Mouse (Mus musculus) embryonic facial prominence, embryonic 11.5 days (tissue): Measurements from ENCODE around the gene Slc7a11. TPM values are rescaled to one million over a fixed set of nuclear protein-coding genes. Genes with fewer than 3 reads are reported as not detected.

Experiments
- ATAC-seq: fragments of 200-750 bp; cut with Nextera tagmentation; replicated peaks from 2 replicates; pipeline ENCODE4 v1.8.0; 2017; ENCODE audit warnings: low read depth; ENCODE audit not compliant: insufficient number of reproducible peaks, low FRiP score, low TSS enrichment
- DNase-seq: peaks from one replicate; pipeline ENCODE4 v3.0.0-alpha.2; 2015; ENCODE audit warnings: low spot score
- H3K27ac ChIP-seq: fragments of 300-500 bp; sonication (generic); replicated peaks from 2 replicates; pipeline ENCODE4 v1.5.1; 2014; ENCODE audit warnings: mild to moderate bottlenecking, low read depth, low read length, control low read depth
- H3K27me3 ChIP-seq: fragments of 300-500 bp; sonication (generic); 2 replicates; pipeline ENCODE4 v1.6.1; 2014; ENCODE audit warnings: mild to moderate bottlenecking, low read length, moderate library complexity, mixed read lengths; ENCODE audit not compliant: control insufficient read depth, insufficient read depth
- H3K36me3 ChIP-seq: fragments of 300-500 bp; sonication (generic); replicated peaks from 2 replicates; pipeline ENCODE4 v1.6.1; 2014; ENCODE audit warnings: low read depth, mild to moderate bottlenecking, low read length, moderate library complexity, mixed read lengths; ENCODE audit not compliant: control insufficient read depth, insufficient read depth
- H3K4me1 ChIP-seq: fragments of 300-500 bp; sonication (generic); 2 replicates; pipeline ENCODE4 v1.6.1; 2014; ENCODE audit warnings: low read length, mixed read lengths; ENCODE audit not compliant: control insufficient read depth, insufficient read depth
- H3K4me2 ChIP-seq: fragments of 300-500 bp; sonication (generic); 2 replicates; pipeline ENCODE4 v1.6.1; 2014; ENCODE audit warnings: low read depth, mild to moderate bottlenecking, control low read depth, low read length, moderate library complexity
- H3K4me3 ChIP-seq: fragments of 300-500 bp; sonication (generic); 2 replicates; pipeline ENCODE4 v1.5.1; 2014; ENCODE audit warnings: low read depth, low read length, control low read depth
- H3K9ac ChIP-seq: fragments of 300-500 bp; sonication (generic); replicated peaks from 2 replicates; pipeline ENCODE4 v1.6.1; 2014; ENCODE audit warnings: mild to moderate bottlenecking, control low read depth, low read length
- H3K9me3 ChIP-seq: fragments of 300-500 bp; sonication (generic); replicated peaks from 2 replicates; pipeline ENCODE4 v1.6.1; 2016; ENCODE audit warnings: mild to moderate bottlenecking, low read length, inconsistent platforms, mixed read lengths; ENCODE audit not compliant: control insufficient read depth
- WGBS: fragments of 180-500 bp; shearing (Covaris S2); extraction: QIAGEN DNeasy Blood & Tissue Kit; methylation state at CpG from one replicate; pipeline ENCODE4 v1.1.7; 2014; 5-methylcytosine and 5-hydroxymethylcytosine counted together
- polyA plus RNA-seq: library from polyadenylated mRNA; unstranded; fragments of >200 nt; fragmentation: Nextera tagmentation; extraction: Ambion mirVana; gene quantifications from 2 replicates; pipeline ENCODE4 v1.2.1, GENCODE M21; 2014

The Slc7a11 gene
- polyA plus RNA-seq, 1 experiment from 2014 or later: 1.5 TPM

DNA sequence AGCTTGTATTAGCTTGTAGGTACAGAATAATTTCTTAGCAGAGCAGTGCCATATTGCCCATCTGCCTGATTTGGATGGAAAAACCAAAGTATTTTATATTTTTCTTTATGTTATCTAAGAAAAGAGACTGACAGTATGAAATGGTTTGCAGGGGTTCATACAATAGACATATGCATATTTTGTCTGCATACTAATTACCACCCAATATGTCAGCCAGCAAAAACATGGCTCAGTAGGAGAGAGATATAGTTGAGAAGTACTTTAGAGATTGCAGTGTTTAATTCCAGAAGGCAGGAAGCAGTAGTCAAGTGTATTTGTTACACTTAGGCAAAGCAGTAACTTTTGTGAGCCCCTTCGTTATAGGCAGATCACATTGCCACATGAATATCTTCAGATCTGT lies 182.7 kb downstream of the Slc7a11 start:
- ATAC-seq: no peak

DNA sequence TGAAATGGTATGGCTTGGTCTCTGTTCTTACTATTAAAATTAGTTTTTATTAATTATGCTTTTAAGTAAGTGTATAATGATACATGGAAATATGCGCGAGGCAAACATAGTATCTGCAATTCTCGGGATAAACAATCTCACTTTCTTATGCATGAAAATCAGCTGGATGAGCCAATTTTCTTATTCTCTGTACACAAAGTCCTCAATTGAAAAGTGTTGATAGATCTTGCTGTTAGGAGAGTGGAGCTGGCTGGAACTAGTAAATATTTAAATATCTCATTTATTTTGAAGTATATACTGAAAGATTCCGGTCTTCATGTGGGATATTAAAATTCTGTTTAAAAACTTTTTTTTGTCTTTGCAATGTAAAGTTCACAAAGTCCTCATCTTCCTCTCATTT lies 184.6 kb downstream of the Slc7a11 start:
- Histone ChIP-seq H3K4me1 (no peaks in the 10 kb centered on the region), H3K4me3 (no peak overlapping the region), H3K9me3 (no peaks in the 10 kb centered on the region), H3K4me2 (no peak overlapping the region), H3K9ac (no peak overlapping the region), H3K27me3 (no peaks in the 10 kb centered on the region), H3K36me3 (no peaks in the 10 kb centered on the region), H3K27ac (no peak overlapping the region)
- ATAC-seq (no peak), DNase-seq (no peak)
- WGBS: 91% methylated on average over 4 of the region's 4 CpGs

More for the DNA sequence above, 182.7 kb downstream of the Slc7a11 start:
- Histone ChIP-seq H3K9me3 (no peaks in the 10 kb centered on the region), H3K27me3 (no peaks in the 10 kb centered on the region), H3K4me1 (no peaks in the 10 kb centered on the region), H3K4me2 (no peak overlapping the region), H3K36me3 (no peaks in the 10 kb centered on the region), H3K4me3 (no peak overlapping the region), H3K27ac (no peak overlapping the region), H3K9ac (no peak overlapping the region)
- DNase-seq: no peak
- WGBS: 89% methylated on average over 1 of the region's 1 CpGs

- H3K27me3 ChIP-seq: no peaks in the 10 kb centered on the region
- ATAC-seq: no peak
- H3K4me3 ChIP-seq: no peak overlapping the region
Observed at GRCm38 (mm10) chr3:50249598-50250300, 193.7 kb downstream of the Slc7a11 start.

GRCm38 (mm10) chr3:50235990-50236389 lies 207.4 kb downstream of the Slc7a11 start:
- Histone ChIP-seq H3K9ac (no peak overlapping the region), H3K4me2 (no peak overlapping the region), H3K27ac (no peak overlapping the region), H3K9me3 (no peaks in the 10 kb centered on the region), H3K27me3 (no peaks in the 10 kb centered on the region), H3K36me3 (no peaks in the 10 kb centered on the region), H3K4me1 (no peaks in the 10 kb centered on the region), H3K4me3 (no peak overlapping the region)
- DNase-seq: no peak
- ATAC-seq: no peak
- 83% methylated on average over 3 of the region's 3 CpGs for WGBS

More at GRCm38 (mm10) chr3:50249598-50250300, 193.7 kb downstream of the Slc7a11 start:
- Histone ChIP-seq H3K4me2 (no peak overlapping the region), H3K27ac (no peak overlapping the region), H3K4me1 (no peaks in the 10 kb centered on the region), H3K9me3 (no peaks in the 10 kb centered on the region), H3K9ac (no peak overlapping the region), H3K36me3 (no peaks in the 10 kb centered on the region)
- 83% methylated on average over 6 of the region's 6 CpGs for WGBS
- no peak for DNase-seq

DNA sequence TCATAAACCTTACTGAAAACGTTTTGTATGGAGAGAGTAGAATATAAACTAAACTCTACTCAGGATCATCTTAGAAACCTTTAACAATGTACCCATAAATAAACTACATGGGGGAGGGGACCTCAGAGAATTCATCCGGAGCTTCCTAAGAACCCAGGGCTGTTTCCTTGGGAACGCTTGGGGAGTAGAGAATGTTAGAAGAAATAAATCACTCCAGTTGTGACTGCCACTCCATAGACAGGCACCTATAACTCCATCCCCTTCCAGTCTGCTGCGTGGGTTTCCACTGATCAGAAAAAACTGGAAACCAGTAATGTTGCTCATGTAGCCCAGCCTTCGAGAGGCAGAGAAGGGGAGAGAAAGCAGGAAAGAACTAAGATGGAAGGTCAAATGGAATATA lies 210.3 kb downstream of the Slc7a11 start:
- Histone ChIP-seq H3K4me2 (no peak overlapping the region), H3K4me1 (no peaks in the 10 kb centered on the region), H3K9me3 (no peaks in the 10 kb centered on the region), H3K9ac (no peak overlapping the region), H3K36me3 (no peaks in the 10 kb centered on the region), H3K27ac (no peak overlapping the region), H3K27me3 (no peaks in the 10 kb centered on the region), H3K4me3 (no peak overlapping the region)
- DNase-seq (no peak), ATAC-seq (no peak)
- WGBS: 58% methylated on average over 5 of the region's 5 CpGs

DNA sequence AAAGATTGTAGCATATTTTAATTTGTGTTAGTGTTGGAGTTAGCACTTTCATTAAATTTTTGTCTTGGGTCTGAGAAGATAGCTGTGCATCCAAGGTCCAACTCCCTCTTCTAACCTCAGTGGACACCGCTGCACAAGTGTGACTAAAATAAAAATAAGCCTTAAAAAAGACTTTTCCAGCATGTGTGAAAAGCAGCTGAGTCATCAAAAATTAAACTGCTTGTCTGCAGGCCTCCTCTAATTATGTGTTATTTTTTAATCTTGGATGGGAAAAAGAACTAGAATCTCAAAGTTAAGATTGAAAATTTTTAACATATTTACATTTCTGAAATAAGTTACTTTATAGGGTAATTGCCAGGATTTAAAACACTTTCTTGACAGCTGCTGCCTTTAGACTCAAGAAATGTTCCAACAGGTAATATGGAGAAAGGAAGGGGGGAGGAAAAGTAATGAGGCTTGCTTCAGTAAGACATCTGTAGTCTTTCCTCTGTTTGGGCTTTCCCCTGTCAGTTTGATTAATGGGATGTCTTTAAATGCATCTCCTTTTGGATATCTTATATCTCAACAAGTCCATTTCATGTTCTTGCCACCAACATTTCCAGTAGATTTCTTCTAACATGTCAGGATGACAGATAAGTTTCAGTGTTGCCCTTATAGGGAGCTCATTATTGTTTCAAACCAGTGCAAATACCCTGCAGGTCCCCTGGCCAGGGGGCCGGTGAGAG lies 218.9 kb downstream of the Slc7a11 start:
- Histone ChIP-seq H3K27ac (no peak overlapping the region), H3K4me3 (no peak overlapping the region), H3K9ac (no peak overlapping the region), H3K27me3 (no peaks in the 10 kb centered on the region), H3K36me3 (no peaks in the 10 kb centered on the region), H3K9me3 (no peaks in the 10 kb centered on the region), H3K4me1 (no peaks in the 10 kb centered on the region), H3K4me2 (no peak overlapping the region)
- ATAC-seq: no peak
- no peak for DNase-seq
- WGBS: 81% methylated on average over 2 of the region's 2 CpGs

DNA sequence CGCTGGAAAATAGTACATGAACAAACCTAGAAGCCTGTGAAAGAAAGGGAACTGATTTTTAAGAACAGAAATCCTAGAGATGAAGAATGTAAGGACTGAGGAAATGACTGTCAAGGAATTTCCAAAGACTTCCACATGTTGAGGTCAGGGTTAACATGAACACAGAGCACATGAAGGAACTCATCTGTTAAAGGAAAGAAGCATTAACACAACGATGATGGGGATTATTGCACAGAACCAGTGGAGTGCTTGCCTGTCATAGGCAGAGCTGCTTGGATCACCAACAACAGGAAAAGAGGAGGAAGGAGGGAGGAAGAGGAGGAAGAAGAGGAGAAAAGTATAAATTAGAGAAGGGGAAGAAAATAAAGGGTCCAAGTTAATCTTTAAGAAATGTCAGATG lies 223.0 kb downstream of the Slc7a11 start:
- Histone ChIP-seq H3K9me3 (no peaks in the 10 kb centered on the region), H3K27me3 (no peaks in the 10 kb centered on the region), H3K36me3 (no peaks in the 10 kb centered on the region), H3K9ac (no peak overlapping the region), H3K27ac (no peak overlapping the region), H3K4me1 (no peaks in the 10 kb centered on the region), H3K4me3 (no peak overlapping the region), H3K4me2 (no peak overlapping the region)
- no peak for ATAC-seq
- 63% methylated on average over 2 of the region's 2 CpGs for WGBS
- no peak for DNase-seq

DNA sequence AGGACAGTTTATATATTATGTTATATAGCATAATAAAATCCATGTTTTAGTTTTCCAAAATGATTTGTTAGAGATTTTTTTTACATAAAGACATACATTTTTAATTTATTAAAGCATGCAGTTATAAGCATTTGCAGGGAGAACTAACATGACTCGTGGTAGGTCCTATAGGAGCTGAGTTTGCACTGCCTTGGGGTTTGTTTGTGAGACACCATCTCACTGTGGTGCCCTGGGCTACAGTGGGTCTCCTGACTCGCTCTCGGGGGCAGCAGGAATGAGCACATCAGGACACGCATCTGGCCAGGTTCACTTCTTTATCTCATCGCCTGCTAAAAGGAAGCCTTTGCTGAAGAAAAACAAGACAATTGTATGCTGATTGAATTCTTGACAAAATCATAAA lies 257.0 kb downstream of the Slc7a11 start:
- DNase-seq (no peak), ATAC-seq (no peak)
- Histone ChIP-seq H3K4me1 (no peaks in the 10 kb centered on the region), H3K9ac (no peak overlapping the region), H3K27me3 (no peaks in the 10 kb centered on the region), H3K4me2 (no peak overlapping the region), H3K4me3 (no peak overlapping the region), H3K9me3 (no peaks in the 10 kb centered on the region), H3K36me3 (no peaks in the 10 kb centered on the region), H3K27ac (no peak overlapping the region)
- WGBS: 85% methylated on average over 5 of the region's 5 CpGs
